Comparison of ENCODE assay signal across 12 mouse cellular contexts in genomic region chr12:112552520-112552919, GRCm38 (mm10). TPM values are rescaled to one million over a fixed set of nuclear protein-coding genes. Genes with fewer than 3 reads are reported as not detected.
A peak's percentile ranks its signal among the peaks of the same experiment; 100 is the strongest.
DNase-seq lines count a peak whose midpoint lies in the region; ATAC-seq and TF ChIP-seq lines count a peak whose summit lies in the region.
"Had no signal": no experiment of that assay in that cellular context is flagged by ENCODE, and none has a peak within 500 bp of the region (broad histone marks: within the 10 kb centered on the region; RNA-seq: fewer than 3 reads in every experiment).

No protein-coding gene starts in this region.

- TF ChIP-seq CTCF in layer of hippocampus, adult 2 months (conservative IDR thresholded peaks at IDR 0.05): no peak

- no peaks in the 10 kb centered on the region for H3K27me3 ChIP-seq in forebrain, embryonic 11.5 days (ENCODE audit: control insufficient read depth, insufficient read depth, low read length)

- no peaks in the 10 kb centered on the region for H3K36me3 ChIP-seq in forebrain, embryonic 11.5 days (ENCODE audit: control insufficient read depth, insufficient read depth, low read length)
- H3K36me3 ChIP-seq: embryonic facial prominence, embryonic 15.5 days had no signal

- H3K4me2 ChIP-seq in forebrain, embryonic 11.5 days (ENCODE audit: low read depth, low read length, severe bottlenecking): no peak overlapping the region
- H3K4me2 ChIP-seq: embryonic facial prominence, embryonic 15.5 days had no signal

- H3K9me3 ChIP-seq in forebrain, embryonic 11.5 days (ENCODE audit: control insufficient read depth, low read length): no peaks in the 10 kb centered on the region
- H3K9me3 ChIP-seq: embryonic facial prominence, embryonic 15.5 days had no signal

- H3K9ac ChIP-seq in forebrain, embryonic 11.5 days (ENCODE audit: low read length): peak overlapping the region; percentile 12; the same call in 1 of the 2 replicates
- H3K9ac ChIP-seq: embryonic facial prominence, embryonic 15.5 days had no signal

- WGBS in forebrain, embryonic 11.5 days: 75% methylated on average over 5 of the region's 5 CpGs

- no peak for DNase-seq in layer of hippocampus, adult 2 months (ENCODE audit: low spot score in 2 of 2)
- no peak for DNase-seq in layer of hippocampus, postnatal 25 days (ENCODE audit: extremely low spot score in 1 of 2, low spot score in 1 of 2)
- no peak for DNase-seq in forebrain, embryonic 11.5 days (ENCODE audit: low spot score)
- no peak for DNase-seq in left cerebral cortex, adult 11 months (ENCODE audit: low spot score)
- DNase-seq in embryo, embryonic 11 days: no peak

- peaks cover 15% of the 10 kb centered on the region; the same call in 1 of the 2 replicates for H3K4me1 ChIP-seq in forebrain, embryonic 11.5 days (replicated peaks; ENCODE audit: control insufficient read depth, insufficient read depth, low read length)

- no peak overlapping the region for H3K4me3 ChIP-seq in layer of hippocampus, adult 2 months
- no peak overlapping the region for H3K4me3 ChIP-seq in forebrain, embryonic 11.5 days (ENCODE audit: low read depth, low read length)
- H3K4me3 ChIP-seq: embryonic facial prominence, embryonic 15.5 days had no signal

- peak overlapping the region; percentile 89 for H3K27ac ChIP-seq in layer of hippocampus, adult 2 months
- peak overlapping the region; percentile 71; the same call in 1 of the 2 replicates for H3K27ac ChIP-seq in forebrain, embryonic 11.5 days (ENCODE audit: low read depth, low read length)
- H3K27ac ChIP-seq: embryonic facial prominence, embryonic 15.5 days had no signal

- ATAC-seq in common myeloid progenitor, adult 5-6 weeks (replicated peaks; ENCODE audit: low read depth, poor library complexity, severe bottlenecking): peak; percentile 7; the same call in 1 of the 2 replicates
- 0 out of 2 replicates have a peak, but pooled peaks have one; percentile 39 for ATAC-seq in forebrain, embryonic 11.5 days (replicated peaks; ENCODE audit: low FRiP score)
- ATAC-seq in megakaryocyte progenitor cell, adult 5-6 weeks (replicated peaks; ENCODE audit: poor library complexity): 0 out of 2 replicates have a peak, but pooled peaks have one; percentile 2
- ATAC-seq in cerebellum, adult (ENCODE audit: insufficient number of reproducible peaks, low FRiP score, low TSS enrichment): no peak

RNA-seq across cellular contexts. Expression of gene Tmem179, which starts 36.0 kb away (rescaled TPM):
- 100 to 1,000 TPM; 116 to 121 TPM for total RNA-seq in layer of hippocampus, adult 2 months (2021)
- total RNA-seq in layer of hippocampus, postnatal 25 days (2021): 100 to 1,000 TPM; 113 to 133 TPM
- not detected in 2 replicates for total RNA-seq in common myeloid progenitor, adult 5-6 weeks (2017)
- polyA plus RNA-seq in forebrain, embryonic 11.5 days (2014; fragmentation: Nextera tagmentation; extraction: Ambion mirVana): 3.1 and 3.4 TPM in 2 replicates
- not detected in 2 replicates for total RNA-seq in megakaryocyte progenitor cell, adult 5-6 weeks (2015)
- not detected in 2 replicates for total RNA-seq in megakaryocyte progenitor cell, adult 5-6 weeks (2017)
- total RNA-seq: hematopoietic stem cell, adult 5-6 weeks; liver, adult 2 months; monocyte, adult 5-6 weeks had no signal
- polyA plus RNA-seq: liver, adult 2 months had no signal

RNA-seq across cellular contexts. Expression of gene Inf2, which starts 36.1 kb away (rescaled TPM):
- 100 to 1,000 TPM; 131 to 138 TPM for total RNA-seq in layer of hippocampus, adult 2 months (2021)
- 100 to 1,000 TPM; 116 to 146 TPM for total RNA-seq in layer of hippocampus, postnatal 25 days (2021)
- total RNA-seq in common myeloid progenitor, adult 5-6 weeks (2017): 4.8 and 7.0 TPM in 2 replicates
- polyA plus RNA-seq in forebrain, embryonic 11.5 days (2014; fragmentation: Nextera tagmentation; extraction: Ambion mirVana): 1.6 and 2.4 TPM in 2 replicates
- total RNA-seq in megakaryocyte progenitor cell, adult 5-6 weeks (2015): 11.0 and 13.6 TPM in 2 replicates
- total RNA-seq in megakaryocyte progenitor cell, adult 5-6 weeks (2017): 4.8 and 7.1 TPM in 2 replicates

Comparison
In these comparisons a context has a peak if more than half of its experiments do, and no peak if none do; other contexts are left out.
1. RNA of gene Tmem179, which starts 36.0 kb away (total RNA-seq): 113 to 133 TPM in layer of hippocampus, postnatal 25 days and 116 to 121 TPM in layer of hippocampus, adult 2 months; not detected in common myeloid progenitor, adult 5-6 weeks and not detected in megakaryocyte progenitor cell, adult 5-6 weeks; every median in the first group is over 100 times any median in the second.
2. RNA of gene Inf2, which starts 36.1 kb away (total RNA-seq): 116 to 146 TPM in layer of hippocampus, postnatal 25 days and 131 to 138 TPM in layer of hippocampus, adult 2 months; 4.8 to 13.6 TPM in megakaryocyte progenitor cell, adult 5-6 weeks and 4.8 to 7.0 TPM in common myeloid progenitor, adult 5-6 weeks; every median in the first group is over 4 times any median in the second.